Mouse (Mus musculus) CH12.LX (cell line): Measurements from ENCODE around the gene Lin52. TPM values are rescaled to one million over a fixed set of nuclear protein-coding genes. Genes with fewer than 3 reads are reported as not detected.
A peak's percentile ranks its signal among the peaks of the same experiment; 100 is the strongest.

Source experiments
- DNase-seq: peaks from one replicate; pipeline ENCODE4 v3.0.0-alpha.2; 2013; ENCODE audit errors: extremely low read depth
- H3K27ac ChIP-seq: 2 replicates; pipeline ENCODE4 v1.5.1; 2012; ENCODE audit warnings: low read depth, mild to moderate bottlenecking, control low read depth, moderate library complexity; ENCODE audit not compliant: insufficient read depth
- H3K27me3 ChIP-seq: replicated peaks from 2 replicates; pipeline ENCODE3; 2012; ENCODE audit warnings: inconsistent platforms
- H3K36me3 ChIP-seq, 2 experiments: replicated peaks in 1 of 2; 2 replicates each; pipeline versions ENCODE3 to v1.6.1; 2012; ENCODE audit warnings: inconsistent platforms in 1 of 2, low read length in 1 of 2, mild to moderate bottlenecking in 1 of 2, mixed read lengths in 1 of 2, moderate library complexity in 1 of 2; ENCODE audit not compliant: control insufficient read depth in 1 of 2, insufficient read depth in 1 of 2
- H3K4me1 ChIP-seq, 2 experiments: 2 replicates each; pipeline ENCODE4 v1.6.1; 2012; ENCODE audit warnings: inconsistent platforms in 1 of 2, moderate library complexity in 1 of 2; ENCODE audit not compliant: insufficient read depth in 2 of 2, control insufficient read depth in 1 of 2
- H3K4me2 ChIP-seq: 2 replicates; pipeline ENCODE4 v1.6.1; 2012; ENCODE audit warnings: low read depth, mild to moderate bottlenecking, control low read depth; ENCODE audit not compliant: poor library complexity, insufficient read depth, severe bottlenecking
- H3K4me3 ChIP-seq, 3 experiments: fragments of 150-350 bp in 1 of 3; sonication (generic) in 1 of 3; replicated peaks in 1 of 3; 2 replicates each; pipeline versions ENCODE3 to v1.5.1; 2011 to 2012; ENCODE audit warnings: low read depth in 2 of 3, low read length in 2 of 3, mild to moderate bottlenecking in 2 of 3, moderate library complexity in 2 of 3, control low read depth in 1 of 3, improper control_type of control experiment in 1 of 3, inconsistent platforms in 1 of 3, mixed read lengths in 1 of 3; ENCODE audit not compliant: poor library complexity in 1 of 3
- H3K79me2 ChIP-seq: replicated peaks from 2 replicates; pipeline ENCODE4 v1.6.1; 2012; ENCODE audit warnings: mild to moderate bottlenecking, moderate library complexity; ENCODE audit not compliant: control insufficient read depth, poor library complexity, insufficient read depth, severe bottlenecking; ENCODE audit errors: extremely low read depth
- H3K9ac ChIP-seq: 2 replicates; pipeline ENCODE4 v1.6.1; 2012; ENCODE audit warnings: low read depth, mild to moderate bottlenecking, control low read depth, moderate library complexity; ENCODE audit not compliant: insufficient read depth
- H3K9me3 ChIP-seq: replicated peaks from 2 replicates; pipeline ENCODE3; 2012; ENCODE audit warnings: low read length, inconsistent platforms, mixed read lengths
- CTCF ChIP-seq, 2 experiments: IDR thresholded peaks in 1 of 2; conservative IDR thresholded peaks in 1 of 2; 2 replicates each; pipeline ENCODE4 v1.5.1; 2011 to 2012; ENCODE audit warnings: low read depth in 2 of 2, low read length in 2 of 2, improper control_type of control experiment in 1 of 2, inconsistent platforms in 1 of 2, mild to moderate bottlenecking in 1 of 2, moderate library complexity in 1 of 2
- E2F4 ChIP-seq: IDR thresholded peaks from 2 replicates; pipeline ENCODE4 v1.6.1; 2011; ENCODE audit warnings: low read depth, low read length, improper control_type of control experiment; ENCODE audit not compliant: insufficient replicate concordance
- ELF1 ChIP-seq: IDR thresholded peaks from 2 replicates; pipeline ENCODE4 v1.6.1; 2014; ENCODE audit warnings: low read depth, mild to moderate bottlenecking, inconsistent platforms, low read length, improper control_type of control experiment
- EP300 ChIP-seq: IDR thresholded peaks from 2 replicates; pipeline ENCODE4 v1.6.1; 2011; ENCODE audit warnings: low read length, improper control_type of control experiment
- IRF4 ChIP-seq: IDR thresholded peaks from 2 replicates; pipeline ENCODE4 v1.6.1; 2014; ENCODE audit warnings: low read depth, mild to moderate bottlenecking, inconsistent platforms, low read length, improper control_type of control experiment
- JUND ChIP-seq: conservative IDR thresholded peaks from 2 replicates; pipeline ENCODE4 v1.6.1; 2011; ENCODE audit warnings: low read depth, low read length, improper control_type of control experiment
- NELFE ChIP-seq: IDR thresholded peaks from 2 replicates; pipeline ENCODE4 v1.6.1; 2011; ENCODE audit warnings: low read depth, low read length, improper control_type of control experiment
- PAX5 ChIP-seq: IDR thresholded peaks from 2 replicates; pipeline ENCODE4 v1.6.1; 2012; ENCODE audit warnings: low read length, inconsistent platforms, mixed read lengths
- USF1 ChIP-seq: IDR thresholded peaks from 2 replicates; pipeline ENCODE4 v1.6.1; 2014; ENCODE audit warnings: low read depth, mild to moderate bottlenecking, inconsistent platforms, low read length, improper control_type of control experiment
- ZC3H11A ChIP-seq: IDR thresholded peaks from 2 replicates; pipeline ENCODE4 v1.6.1; 2012; ENCODE audit warnings: low read depth, mild to moderate bottlenecking, inconsistent platforms, low read length, improper control_type of control experiment
- dilution Hi-C: fragments of 300-500 bp; cut with MboI; formaldehyde crosslinking; loops from 2 replicates; pipeline ENCODE4 v1.14.3; 2020; ENCODE audit warnings: low sequenced_read_pairs; ENCODE audit not compliant: extremely low pct_unique_long_range_greater_than_20kb, extremely low pct_ligation_motif_present
- in situ Hi-C: fragments of 300-500 bp; cut with MboI; formaldehyde crosslinking; loops from 3 replicates; pipeline ENCODE4 v1.14.3; 2019; ENCODE audit warnings: low sequenced_read_pairs, low pct_ligation_motif_present, low pct_unique_long_range_greater_than_20kb, mixed read lengths
- polyA plus RNA-seq: library from polyadenylated mRNA; unstranded; fragments of >175 nt; gene quantifications from 2 replicates; pipeline ENCODE4 v1.2.1, GENCODE M21; 2012; ENCODE audit warnings: low read depth; ENCODE audit not compliant: insufficient read length
- total RNA-seq, 2 experiments: library from RNA; depleted of rRNA; stranded (reverse); fragments of 300-350 nt in 1 of 2; fragments of >200 nt in 1 of 2; gene quantifications; 2 replicates each; pipeline ENCODE4 v1.2.3; 2012 to 2014

Gene Lin52
- total and polyA plus RNA-seq, 3 experiments: 5.9 to 16.2 (median 8.7) TPM

DNA sequence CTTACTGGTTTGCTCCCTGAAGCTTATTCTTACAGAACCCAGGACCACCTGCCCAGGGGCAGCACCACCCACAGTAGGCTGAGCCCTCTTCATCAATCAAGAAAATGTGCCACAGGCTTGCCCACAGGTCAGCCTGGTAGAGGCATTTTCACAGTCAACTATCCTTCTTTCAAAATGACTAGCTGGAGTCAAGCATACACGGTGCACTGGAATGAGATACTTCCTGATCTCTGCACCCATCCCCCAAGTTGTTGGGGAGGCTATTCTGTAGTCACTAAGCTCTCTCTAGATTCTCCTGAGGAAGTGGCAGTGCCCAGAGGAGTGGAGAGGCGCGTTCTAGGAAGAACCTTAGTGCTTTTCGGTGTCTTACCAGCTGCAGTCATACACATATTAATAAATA is 64.3 kb downstream of the Lin52 start:
- in situ Hi-C loops: no loop called here
- Histone ChIP-seq H3K9me3 (no peaks in the 10 kb centered on the region), H3K27ac (no peak overlapping the region), H3K4me2 (no peak overlapping the region), H3K9ac (no peak overlapping the region), H3K79me2 (no peaks in the 10 kb centered on the region), H3K27me3 (no peaks in the 10 kb centered on the region), H3K4me1 (peaks cover 0 to 6% of the 10 kb centered on the region in 2 experiments; a peak in 1 of 4 replicates), H3K36me3 (peaks cover 0 to 18% of the 10 kb centered on the region in 2 experiments), H3K4me3 (no peak overlapping the region)
- TF ChIP-seq JUND (0 out of 2 replicates have a peak, but pooled peaks have one; percentile 16), ELF1 (0 out of 2 replicates have a peak, but pooled peaks have one; percentile 28), EP300 (0 out of 2 replicates have a peak, but pooled peaks have one; percentile 23), IRF4 (peak; percentile 61), USF1 (no peak), ZC3H11A (no peak)
- DNase-seq: peak; percentile 34
- dilution Hi-C loops: no loop called here

DNA sequence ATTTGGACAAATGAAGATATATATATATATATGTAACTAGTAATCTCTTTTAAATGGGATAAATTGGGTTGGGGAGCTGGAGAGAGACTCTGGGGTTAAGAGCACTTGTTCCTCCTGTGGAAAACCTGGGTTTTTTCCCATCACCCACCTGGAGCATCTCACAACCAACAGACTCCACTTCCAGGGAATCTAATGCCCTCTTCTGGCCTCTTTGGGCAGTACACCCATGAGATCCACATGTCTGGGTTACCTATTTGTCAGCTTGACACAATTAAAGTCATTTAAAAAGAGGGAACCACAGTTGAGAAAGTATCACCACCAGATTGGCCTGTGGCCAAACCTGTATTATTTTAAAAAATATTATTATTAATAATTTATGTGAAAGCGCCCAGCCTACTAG is 65.4 kb downstream of the Lin52 start:
- dilution Hi-C loops: no loop called here
- in situ Hi-C loops: no loop called here
- peaks cover 0 to 25% of the 10 kb centered on the region in 2 experiments for H3K36me3 ChIP-seq
- peak; percentile 3 for DNase-seq
- H3K4me2 ChIP-seq: no peak overlapping the region
- no peaks in the 10 kb centered on the region for H3K27me3 ChIP-seq
- H3K9me3 ChIP-seq: no peaks in the 10 kb centered on the region
- no peak overlapping the region for H3K9ac ChIP-seq
- no peaks in the 10 kb centered on the region for H3K79me2 ChIP-seq
- peaks cover 0 to 6% of the 10 kb centered on the region in 2 experiments; a peak in 1 of 4 replicates for H3K4me1 ChIP-seq
- no peak overlapping the region for H3K4me3 ChIP-seq
- TF ChIP-seq ELF1 (no peak), CTCF (conservative IDR thresholded peaks at IDR 0.05 in 1 of 2, IDR thresholded peaks at IDR 0.05 in 1 of 2; ENCODE audit: low read depth in 2 of 2, low read length in 2 of 2) (peak in 1 of 2 experiments; percentile 26; a peak in 1 of 4 replicates)
- no peak overlapping the region for H3K27ac ChIP-seq

DNA sequence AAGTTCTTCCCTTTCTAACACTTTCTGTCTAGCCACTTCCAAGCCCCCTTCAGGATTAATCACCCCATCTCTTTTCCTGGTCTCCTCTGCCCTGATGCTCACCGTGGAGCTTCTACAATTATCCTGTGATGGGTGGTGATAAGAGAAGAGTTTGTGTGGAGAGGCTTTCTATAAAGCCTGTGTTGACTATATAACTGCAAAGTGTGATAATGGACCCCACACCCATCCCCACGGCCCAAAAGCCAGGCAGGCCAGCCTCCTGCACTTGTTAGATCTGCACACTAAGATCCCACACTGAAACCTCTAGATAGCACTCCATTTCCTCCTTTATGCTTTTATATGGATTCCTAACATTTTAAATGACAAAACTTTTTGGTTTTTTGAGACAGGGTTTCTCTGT is 66.8 kb downstream of the Lin52 start:
- no peak for DNase-seq
- Histone ChIP-seq H3K36me3 (peaks cover 4 to 27% of the 10 kb centered on the region in 2 experiments), H3K9ac (no peak overlapping the region), H3K79me2 (no peaks in the 10 kb centered on the region), H3K27ac (no peak overlapping the region), H3K4me2 (no peak overlapping the region), H3K4me3 (no peak overlapping the region), H3K27me3 (no peaks in the 10 kb centered on the region), H3K4me1 (peaks cover 0 to 6% of the 10 kb centered on the region in 2 experiments; a peak in 1 of 4 replicates), H3K9me3 (no peaks in the 10 kb centered on the region)
- dilution Hi-C loops (no loop called here), in situ Hi-C loops (no loop called here)
- no peak for TF ChIP-seq JUND
- TF ChIP-seq PAX5: no peak
- no peak for TF ChIP-seq E2F4
- TF ChIP-seq NELFE: no peak
